Mouse (Mus musculus) lung, postnatal 4 days (tissue): ENCODE measurements around the gene Dab2ip.
A peak's percentile ranks its signal among the peaks of the same experiment; 100 is the strongest.

Experiments used
- DNase-seq, 2 experiments: peaks; one replicate each; pipeline ENCODE4 v3.0.0; 2021

Dab2ip gene

DNA sequence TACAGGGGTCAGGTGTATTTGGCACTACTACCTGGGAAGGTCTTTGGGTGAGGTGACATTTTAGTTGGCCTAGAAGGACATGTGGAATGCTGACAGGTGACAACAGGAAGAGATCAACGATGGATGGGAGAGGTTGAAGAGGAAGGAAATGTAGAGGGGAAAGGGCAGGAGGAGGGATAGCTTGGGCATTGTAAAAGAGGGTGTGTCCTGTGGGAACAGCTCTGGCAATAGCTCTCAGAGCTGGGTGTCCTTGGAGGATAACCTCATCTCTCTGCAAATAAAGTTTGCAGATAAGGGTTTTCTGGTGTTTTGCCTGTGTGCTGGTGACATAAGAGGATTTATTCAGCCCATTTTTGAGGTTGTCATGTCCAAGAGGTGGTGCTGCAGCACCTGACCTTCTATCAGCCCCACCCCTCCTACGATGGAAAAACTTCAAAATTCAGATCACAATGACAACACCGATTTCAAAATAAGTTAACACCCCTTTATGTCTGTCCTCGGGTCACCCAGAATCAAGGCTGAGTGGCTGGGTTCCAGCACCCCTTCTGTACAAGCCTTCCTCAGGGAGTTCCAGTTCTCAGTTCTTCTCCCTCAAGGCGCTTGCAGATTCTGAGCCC is 101.6 kb downstream of the Dab2ip start:
- DNase-seq, result no peak

DNA sequence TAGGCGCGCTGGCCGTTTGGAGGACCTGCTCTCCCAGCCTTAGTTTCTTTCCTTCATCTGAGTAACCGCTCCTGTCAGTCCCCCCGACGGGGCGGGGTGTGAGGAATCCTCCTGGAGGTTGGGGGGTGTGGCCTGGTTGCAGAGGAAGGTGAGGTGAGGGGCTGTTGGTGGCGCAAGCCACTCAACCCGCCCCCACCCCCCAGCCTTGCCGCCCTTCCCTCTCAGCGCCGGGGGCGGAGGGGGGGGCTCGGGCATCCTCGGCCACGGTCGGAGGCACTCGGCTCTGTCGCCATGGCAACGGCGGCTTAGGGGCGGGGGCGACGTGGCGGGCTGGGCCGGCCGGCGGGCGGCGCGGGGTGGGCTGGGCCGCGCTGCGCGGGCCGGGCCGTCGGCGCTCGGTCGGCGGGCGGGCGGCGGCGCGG is 102.9 kb downstream of the Dab2ip start:
- DNase-seq, result peak; percentile 86 to 90

- peak; percentile 74 to 84 for DNase-seq
Observed at GRCm38 (mm10) chr2:35661454-35662000, 103.5 kb downstream of the Dab2ip start.

GRCm38 (mm10) chr2:35662001-35662491 is 104.0 kb downstream of the Dab2ip start:
- peak; percentile 56 to 65 for DNase-seq

DNA sequence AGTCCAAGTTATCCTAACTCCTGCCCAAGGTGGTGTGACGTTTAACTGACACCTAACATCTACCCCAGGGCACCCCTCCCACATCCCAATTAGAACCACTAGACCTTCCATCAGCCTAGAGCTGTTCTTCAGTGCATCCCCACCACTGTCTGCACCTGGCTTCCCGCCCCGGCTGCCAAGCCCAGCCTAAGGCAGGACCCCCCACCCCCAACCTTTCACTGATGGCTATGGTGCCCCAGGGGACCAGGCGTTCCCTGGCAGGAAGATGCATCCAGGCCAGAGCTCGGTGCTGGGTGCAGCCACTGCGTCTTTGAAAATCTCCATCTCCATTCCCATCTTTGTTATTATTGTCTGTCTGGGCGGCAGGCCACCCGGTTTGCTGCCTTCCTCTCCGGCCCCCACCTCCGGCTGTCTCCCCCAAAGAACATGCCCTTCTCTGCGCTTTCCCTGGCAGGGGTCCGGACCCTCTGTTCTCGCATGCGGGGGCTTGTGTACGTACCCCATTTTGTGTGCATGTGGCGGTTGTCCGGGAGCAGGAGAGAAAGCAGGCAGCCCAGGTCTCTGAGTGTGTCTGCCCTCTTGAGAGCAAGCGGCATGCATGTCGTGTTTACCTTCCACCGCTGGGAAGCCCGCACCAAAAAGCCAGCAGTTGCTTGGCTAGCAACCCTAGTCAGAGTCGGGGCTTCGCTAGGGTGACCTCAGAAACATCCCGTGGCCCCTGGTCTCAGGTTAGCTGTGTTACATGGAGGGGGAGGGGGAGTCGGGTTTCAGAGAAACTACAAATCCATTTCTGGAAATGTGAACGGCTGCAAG is 104.9 kb downstream of the Dab2ip start:
- DNase-seq, result peak; percentile 45 to 57

GRCm38 (mm10) chr2:35667746-35668145 is 109.7 kb downstream of the Dab2ip start:
- DNase-seq, result no peak

DNA sequence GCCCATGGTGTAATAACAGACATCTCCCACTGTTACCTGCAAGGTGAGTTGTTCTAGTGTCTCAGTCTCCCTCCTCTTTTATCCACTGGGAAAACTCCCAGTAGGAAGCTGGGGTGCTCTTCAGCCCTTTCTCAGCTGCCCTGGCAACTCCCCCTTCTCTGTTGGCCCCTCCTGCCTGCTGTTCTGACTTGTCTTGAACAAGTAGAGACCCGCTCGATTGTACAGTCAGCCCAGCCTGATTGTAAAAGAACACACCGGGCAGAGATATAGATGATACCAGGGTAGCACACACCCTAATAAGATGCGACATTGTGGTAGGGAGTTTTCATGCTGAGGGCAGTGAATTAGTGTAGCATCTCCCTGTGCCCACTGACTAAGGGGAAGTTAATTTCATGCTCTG is 111.2 kb downstream of the Dab2ip start:
- DNase-seq, result no peak

- no peak for DNase-seq
Observed at GRCm38 (mm10) chr2:35669748-35670147, 111.7 kb downstream of the Dab2ip start.

- peak in 1 of 2 experiments; percentile 51 for DNase-seq
Observed at GRCm38 (mm10) chr2:35670300-35670699, 112.2 kb downstream of the Dab2ip start.

DNA sequence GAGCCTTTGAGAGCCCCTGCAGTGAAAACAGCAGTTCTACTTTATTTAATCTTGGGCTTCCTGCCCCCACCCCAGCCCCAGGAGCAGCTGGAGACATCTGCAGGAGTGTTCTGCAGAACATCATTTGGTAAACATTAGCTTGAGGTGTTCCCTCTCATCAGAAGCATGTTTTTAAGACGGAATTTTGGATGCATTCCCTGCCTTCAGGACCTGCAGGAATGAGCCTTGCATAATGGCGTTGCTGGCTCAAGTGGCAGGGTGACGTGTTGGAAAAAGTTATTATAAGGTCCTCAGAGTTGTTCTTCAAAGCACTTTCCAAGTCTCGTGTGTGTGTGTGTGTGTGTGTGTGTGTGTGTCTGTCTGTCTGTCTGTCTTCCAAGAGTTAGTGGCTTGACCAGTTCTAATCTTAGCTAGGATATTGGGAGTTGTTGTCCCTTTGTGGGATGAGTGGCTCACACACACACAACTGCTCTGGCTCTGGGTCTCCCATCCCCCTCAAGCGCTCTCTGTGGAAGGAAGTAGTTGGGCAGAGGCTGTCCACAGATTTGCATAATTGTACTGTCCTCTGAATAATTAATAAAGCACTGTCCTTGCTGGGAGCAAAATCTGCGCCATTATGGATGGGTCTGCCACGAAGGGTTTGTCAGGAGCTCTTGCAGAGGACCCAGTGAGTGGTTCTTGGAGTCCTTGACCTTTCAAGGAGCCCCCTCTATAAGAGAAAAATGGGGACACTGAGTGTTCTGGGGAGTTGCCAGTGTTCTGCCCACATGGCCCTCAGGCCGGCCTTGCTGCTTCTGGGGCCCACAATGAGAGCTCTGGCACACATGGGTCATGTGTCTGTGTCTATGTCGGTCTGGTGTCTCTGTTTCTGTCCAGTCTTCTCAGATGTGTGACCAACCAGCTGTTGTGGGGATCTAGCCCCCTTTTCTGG is 114.2 kb downstream of the Dab2ip start:
- peak; percentile 76 to 84 for DNase-seq

DNA sequence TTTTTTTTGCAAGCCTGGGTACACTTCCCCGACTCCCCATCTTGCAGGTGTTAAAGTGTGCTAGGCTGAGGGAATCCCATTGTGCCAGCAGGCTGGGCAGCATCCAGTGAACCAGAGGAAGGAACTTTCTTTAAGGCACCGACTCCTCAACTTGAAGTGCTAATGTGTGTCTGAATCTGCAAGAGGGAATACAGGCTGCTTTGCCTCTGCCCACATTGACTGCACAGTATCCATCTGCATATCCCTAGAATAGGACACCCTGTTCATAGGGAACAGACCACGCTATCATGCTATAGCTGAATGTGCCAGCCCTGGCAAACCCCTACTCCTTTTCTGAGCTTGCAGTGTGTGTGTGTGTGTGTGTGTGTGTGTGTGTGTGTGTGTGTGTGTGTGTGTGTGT is 115.1 kb downstream of the Dab2ip start:
- no peak for DNase-seq

- DNase-seq, result no peak
Observed at GRCm38 (mm10) chr2:35673986-35674385, 115.9 kb downstream of the Dab2ip start.

- DNase-seq, result no peak
Observed at GRCm38 (mm10) chr2:35674431-35674830, 116.4 kb downstream of the Dab2ip start.

DNA sequence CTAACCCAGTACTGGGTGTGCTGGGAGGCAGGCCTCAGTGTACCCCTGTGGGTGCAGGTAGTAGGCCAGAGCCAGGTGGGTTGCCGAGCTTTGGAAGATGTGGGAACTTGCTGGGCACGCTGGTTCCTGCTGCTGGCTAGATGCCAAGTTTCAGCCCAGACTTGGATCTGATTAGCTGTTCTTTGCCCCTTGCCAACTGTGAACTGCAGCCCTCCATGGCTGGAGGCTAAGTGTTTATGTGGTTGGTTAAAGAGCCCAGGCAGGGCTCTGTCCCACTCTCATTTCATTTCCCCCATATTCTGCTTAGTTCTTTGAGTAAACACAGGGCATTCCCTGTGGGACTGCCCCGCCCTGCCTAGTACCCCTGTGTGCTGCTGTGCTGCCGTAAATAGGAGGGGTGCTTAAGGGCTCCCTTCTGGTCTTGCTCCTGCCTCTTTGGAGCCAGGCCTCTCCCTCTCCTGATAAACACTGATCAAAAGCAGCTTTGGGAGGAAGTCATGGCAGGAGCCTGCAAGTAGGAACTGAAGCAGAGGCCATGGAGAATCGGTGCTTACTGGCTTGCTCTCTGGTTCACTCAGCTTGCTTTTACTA is 118.1 kb downstream of the Dab2ip start:
- peak; percentile 46 to 53 for DNase-seq

DNA sequence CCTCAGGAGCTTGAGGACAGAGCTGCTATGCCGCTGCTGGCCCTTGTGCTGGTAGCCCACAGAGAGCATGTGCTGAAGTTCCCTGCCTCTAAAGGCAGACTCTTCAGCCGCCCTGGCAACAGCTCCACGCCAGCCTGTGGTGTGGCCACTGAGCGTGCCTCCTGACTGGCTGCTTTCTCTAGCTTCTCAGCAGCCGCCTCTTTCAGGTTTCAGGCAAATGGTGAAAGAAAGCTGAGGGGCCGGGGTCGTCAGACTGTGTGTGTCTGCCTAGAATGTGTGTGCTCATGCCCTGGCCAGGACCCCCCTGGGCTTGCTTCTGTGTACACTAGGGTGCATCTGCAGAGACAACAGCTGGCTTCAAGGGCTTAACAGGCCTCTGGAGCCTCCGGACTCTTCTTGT is 119.8 kb downstream of the Dab2ip start:
- peak; percentile 43 to 58 for DNase-seq

DNA sequence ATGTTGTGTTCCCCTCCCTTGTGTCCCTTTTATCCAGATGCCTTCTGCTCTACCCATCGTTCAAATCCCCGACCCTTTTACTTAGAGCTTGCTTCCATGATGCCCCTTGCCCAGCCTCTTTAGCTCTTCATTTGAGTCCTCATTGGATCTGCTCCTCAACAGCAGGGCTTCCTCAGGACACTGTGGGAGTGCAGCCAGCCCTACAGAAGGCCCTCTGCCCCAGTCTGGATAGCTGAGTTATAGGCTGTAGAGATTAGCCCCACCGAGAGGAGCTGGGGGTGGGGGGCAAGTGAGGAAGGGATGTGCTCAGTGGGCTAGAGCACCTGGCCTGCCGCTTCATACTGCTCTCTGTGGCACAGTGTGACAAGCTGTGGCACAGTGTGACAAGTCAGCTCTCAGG is 120.4 kb downstream of the Dab2ip start:
- no peak for DNase-seq

GRCm38 (mm10) chr2:35679812-35680672 is 122.0 kb downstream of the Dab2ip start:
- peak; percentile 65 to 68 for DNase-seq

DNA sequence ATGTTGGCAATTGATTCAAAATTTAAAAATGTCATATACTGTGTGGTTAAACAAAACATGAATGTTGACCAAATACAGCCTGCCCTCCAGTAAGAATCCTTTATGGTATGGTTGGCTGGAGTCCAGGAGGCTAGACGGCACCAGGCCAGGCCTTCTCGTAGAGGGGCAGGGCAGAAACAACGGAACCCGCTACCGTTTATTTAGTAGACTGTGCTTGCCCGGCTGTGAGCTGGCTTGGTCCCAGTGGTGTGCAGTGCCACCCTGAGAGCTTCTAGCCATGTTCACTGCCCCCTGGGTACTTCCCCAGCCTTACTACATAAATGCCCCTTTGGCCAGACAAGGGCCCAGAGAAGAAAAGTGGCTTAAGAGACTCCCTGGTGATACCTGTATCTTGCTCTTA is 122.8 kb downstream of the Dab2ip start:
- peak; percentile 68 to 78 for DNase-seq

- DNase-seq, result no peak
Observed at GRCm38 (mm10) chr2:35684005-35684404, 125.9 kb downstream of the Dab2ip start.

DNA sequence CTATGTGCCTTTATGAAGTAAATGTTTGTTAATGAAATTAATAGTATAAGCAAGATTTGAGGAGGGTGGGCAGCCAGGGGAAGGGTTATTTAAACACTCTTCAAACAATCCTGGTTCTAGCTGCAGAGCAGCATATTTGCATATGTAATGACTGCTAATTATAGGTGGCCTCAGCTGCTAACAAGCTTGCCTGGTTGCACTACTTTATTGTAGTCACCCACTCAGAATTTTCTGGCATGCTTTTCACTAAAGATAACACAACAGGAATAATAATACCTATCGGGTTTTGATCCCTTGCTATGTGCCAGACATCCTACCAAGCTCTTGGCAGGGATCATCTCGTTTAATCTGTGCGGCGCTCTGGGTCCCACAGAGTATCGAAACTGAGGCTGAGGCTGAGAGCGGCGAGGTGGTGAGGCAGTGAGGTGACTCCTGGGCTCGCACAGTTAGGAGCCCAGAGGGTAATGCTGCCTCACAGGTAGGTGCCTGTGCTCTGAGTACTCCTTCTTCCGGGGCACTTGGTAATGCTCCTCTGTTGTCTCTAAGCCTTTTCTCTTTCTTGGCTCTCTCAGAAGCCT is 126.8 kb downstream of the Dab2ip start:
- DNase-seq, result no peak

DNA sequence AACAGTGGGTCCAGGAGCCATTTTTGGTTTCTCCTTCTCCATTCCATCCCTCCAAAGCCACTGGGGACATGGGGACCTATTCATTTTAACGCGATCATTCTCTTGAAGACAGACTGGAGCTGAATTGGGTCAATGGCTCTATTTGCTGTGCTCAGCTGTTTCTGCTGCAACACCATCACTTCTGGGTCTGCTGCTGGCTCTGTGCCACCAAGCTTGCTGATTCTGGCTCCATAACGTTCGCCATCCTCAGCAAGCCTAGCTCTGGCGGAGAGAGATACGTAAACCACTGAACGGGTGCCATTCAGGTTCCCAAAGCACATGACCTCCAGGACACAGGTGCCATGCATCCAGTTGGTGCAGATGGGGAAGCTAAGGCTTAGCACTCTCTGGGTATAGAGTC is 128.0 kb downstream of the Dab2ip start:
- peak in 1 of 2 experiments; percentile 56 for DNase-seq
